Mouse (Mus musculus) midbrain, embryonic 16.5 days (tissue): ENCODE results near the gene Mrgpra2b. TPM values are rescaled to one million over a fixed set of nuclear protein-coding genes. Genes with fewer than 3 reads are reported as not detected.
"Not testable (repeated sequence)": the region's sequence is repeated elsewhere in the genome, so short reads cannot be mapped to it uniquely, and the experiment has no call there.

ENCODE experiments used
- ATAC-seq: fragments of 200-750 bp; cut with Nextera tagmentation; 2 replicates; pipeline ENCODE4 v1.8.0; 2017; ENCODE audit warnings: moderate TSS enrichment
- H3K27ac ChIP-seq: fragments of 300-500 bp; sonication (generic); 2 replicates; pipeline ENCODE4 v1.5.1; 2014; ENCODE audit warnings: mild to moderate bottlenecking, low read length, mixed read lengths
- H3K27me3 ChIP-seq: fragments of 300-500 bp; sonication (generic); 2 replicates; pipeline ENCODE4 v1.6.1; 2014; ENCODE audit warnings: low read depth, low read length, mixed read lengths; ENCODE audit not compliant: control insufficient read depth, insufficient read depth
- H3K36me3 ChIP-seq: fragments of 300-500 bp; sonication (generic); 2 replicates; pipeline ENCODE4 v1.6.1; 2014; ENCODE audit warnings: mild to moderate bottlenecking, low read length, moderate library complexity, mixed read lengths; ENCODE audit not compliant: control insufficient read depth, insufficient read depth
- H3K4me1 ChIP-seq: fragments of 300-500 bp; sonication (generic); 2 replicates; pipeline ENCODE4 v1.6.1; 2014; ENCODE audit warnings: mild to moderate bottlenecking, low read length, mixed read lengths; ENCODE audit not compliant: control insufficient read depth, insufficient read depth
- H3K4me2 ChIP-seq: fragments of 300-500 bp; sonication (generic); 2 replicates; pipeline ENCODE4 v1.6.1; 2014; ENCODE audit warnings: mild to moderate bottlenecking, low read length, mixed read lengths
- H3K4me3 ChIP-seq: fragments of 300-500 bp; sonication (generic); 2 replicates; pipeline ENCODE4 v1.5.1; 2014; ENCODE audit warnings: low read depth, mild to moderate bottlenecking, low read length, moderate library complexity, mixed read lengths
- H3K9ac ChIP-seq: fragments of 300-500 bp; sonication (generic); 2 replicates; pipeline ENCODE4 v1.6.1; 2014; ENCODE audit warnings: low read depth, low read length, mixed read lengths
- H3K9me3 ChIP-seq: fragments of 300-500 bp; sonication (generic); replicated peaks from 2 replicates; pipeline ENCODE4 v1.6.1; 2014; ENCODE audit warnings: mild to moderate bottlenecking, low read length, mixed read lengths; ENCODE audit not compliant: control insufficient read depth, poor library complexity, severe bottlenecking
- WGBS: fragments of 180-500 bp; shearing (Covaris S2); extraction: QIAGEN DNeasy Blood & Tissue Kit; methylation state at CpG from one replicate; pipeline ENCODE4 v1.1.7; 2014; 5-methylcytosine and 5-hydroxymethylcytosine counted together
- polyA plus RNA-seq: library from polyadenylated mRNA; unstranded; fragments of >200 nt; fragmentation: Nextera tagmentation; extraction: Ambion mirVana; gene quantifications from 2 replicates; pipeline ENCODE4 v1.2.1, GENCODE M21; 2015

The Mrgpra2b gene
- polyA plus RNA-seq, 1 experiment from 2014 or later, result not detected

- not testable (repeated sequence) for ATAC-seq, H3K27ac ChIP-seq
- no CpG with 5 or more reads among the region's 1 CpGs for WGBS
These were observed 76.6 kb downstream of the Mrgpra2b start, which contains the start of gene Mrgpra2a for GRCm38 (mm10) chr7:47452015-47452414. Gene Mrgpra2a, minus strand, starts transcription at chr7:47452139.

GRCm38 (mm10) chr7:47445729-47446128 is 82.9 kb downstream of the Mrgpra2b start:
- ATAC-seq, H3K4me1 ChIP-seq: not testable (repeated sequence)

More at GRCm38 (mm10) chr7:47452015-47452414, 76.6 kb downstream of the Mrgpra2b start, which contains the start of gene Mrgpra2a:
- H3K36me3 ChIP-seq, H3K27me3 ChIP-seq, H3K4me2 ChIP-seq, H3K4me3 ChIP-seq, H3K4me1 ChIP-seq, H3K9ac ChIP-seq, H3K9me3 ChIP-seq: not testable (repeated sequence)

GRCm38 (mm10) chr7:47436463-47436862 is 92.2 kb downstream of the Mrgpra2b start:
- not testable (repeated sequence) for H3K9me3 ChIP-seq, H3K4me1 ChIP-seq, H3K27ac ChIP-seq, ATAC-seq, H3K27me3 ChIP-seq, H3K36me3 ChIP-seq, H3K4me3 ChIP-seq, H3K9ac ChIP-seq, H3K4me2 ChIP-seq
- WGBS, result 15% methylated on average over 1 of the region's 2 CpGs

More at GRCm38 (mm10) chr7:47445729-47446128, 82.9 kb downstream of the Mrgpra2b start:
- H3K27me3 ChIP-seq, H3K4me3 ChIP-seq, H3K9ac ChIP-seq, H3K36me3 ChIP-seq, H3K9me3 ChIP-seq, H3K4me2 ChIP-seq, H3K27ac ChIP-seq: not testable (repeated sequence)

GRCm38 (mm10) chr7:47427815-47428508 is 100.7 kb downstream of the Mrgpra2b start:
- not testable (repeated sequence) for H3K4me3 ChIP-seq, ATAC-seq, H3K36me3 ChIP-seq, H3K4me1 ChIP-seq, H3K27ac ChIP-seq, H3K27me3 ChIP-seq, H3K9ac ChIP-seq, H3K9me3 ChIP-seq, H3K4me2 ChIP-seq

Other genes starting within 250 kb of the Mrgpra2b start
- gene Mrgpra1, start 174.6 kb downstream of the Mrgpra2b start, polyA plus RNA-seq, result not detected in 2 replicates
- gene Mrgpra2a, start 76.7 kb downstream of the Mrgpra2b start, polyA plus RNA-seq, result not detected in 2 replicates
- gene Mrgpra3, start 72.5 kb upstream of the Mrgpra2b start, polyA plus RNA-seq, result not detected in 2 replicates